Mouse (Mus musculus) neural tube, embryonic 11.5 days (tissue): ENCODE data around the gene Nsun4. TPM values are rescaled to one million over a fixed set of nuclear protein-coding genes. Genes with fewer than 3 reads are reported as not detected.

Experiments
- ATAC-seq: fragments of 200-750 bp; cut with Nextera tagmentation; 2 replicates; pipeline ENCODE4 v1.8.0; 2017; ENCODE audit warnings: moderate number of reproducible peaks, mild to moderate bottlenecking, moderate TSS enrichment, moderate library complexity; ENCODE audit not compliant: insufficient read depth, low FRiP score, low TSS enrichment
- DNase-seq: peaks from one replicate; pipeline ENCODE4 v3.0.0-alpha.2; 2015; ENCODE audit warnings: low spot score
- H3K27ac ChIP-seq: fragments of 300-500 bp; sonication (generic); 2 replicates; pipeline ENCODE4 v1.5.1; 2014; ENCODE audit warnings: low read depth, mild to moderate bottlenecking, low read length
- H3K27me3 ChIP-seq: fragments of 300-500 bp; sonication (generic); 2 replicates; pipeline ENCODE4 v1.6.1; 2014; ENCODE audit warnings: mild to moderate bottlenecking, low read length, mixed read lengths; ENCODE audit not compliant: control insufficient read depth, insufficient read depth
- H3K36me3 ChIP-seq: fragments of 300-500 bp; sonication (generic); 2 replicates; pipeline ENCODE4 v1.6.1; 2014; ENCODE audit warnings: mild to moderate bottlenecking, low read length, moderate library complexity, mixed read lengths; ENCODE audit not compliant: control insufficient read depth, insufficient read depth
- H3K4me1 ChIP-seq: fragments of 300-500 bp; sonication (generic); 2 replicates; pipeline ENCODE4 v1.6.1; 2014; ENCODE audit warnings: low read length, mixed read lengths; ENCODE audit not compliant: control insufficient read depth, insufficient read depth
- H3K4me2 ChIP-seq: fragments of 300-500 bp; sonication (generic); 2 replicates; pipeline ENCODE4 v1.6.1; 2014; ENCODE audit warnings: low read depth, mild to moderate bottlenecking, moderate library complexity
- H3K4me3 ChIP-seq: fragments of 300-500 bp; sonication (generic); 2 replicates; pipeline ENCODE4 v1.5.1; 2014; ENCODE audit warnings: low read depth, low read length
- H3K9ac ChIP-seq: fragments of 300-500 bp; sonication (generic); 2 replicates; pipeline ENCODE4 v1.6.1; 2014; ENCODE audit warnings: mild to moderate bottlenecking, low read length
- H3K9me3 ChIP-seq: fragments of 300-500 bp; sonication (generic); 2 replicates; pipeline ENCODE4 v1.6.1; 2016; ENCODE audit warnings: low read length; ENCODE audit not compliant: control insufficient read depth
- WGBS: fragments of 180-500 bp; shearing (Covaris S2); extraction: QIAGEN DNeasy Blood & Tissue Kit; methylation state at CpG from one replicate; pipeline ENCODE4 v1.1.7; 2014; 5-methylcytosine and 5-hydroxymethylcytosine counted together
- polyA plus RNA-seq: library from polyadenylated mRNA; unstranded; fragments of >200 nt; fragmentation: Nextera tagmentation; extraction: Ambion mirVana; gene quantifications from 2 replicates; pipeline ENCODE4 v1.2.1, GENCODE M21; 2014

The Nsun4 gene
- polyA plus RNA-seq, 1 experiment from 2014 or later, result 21.0 TPM

DNA sequence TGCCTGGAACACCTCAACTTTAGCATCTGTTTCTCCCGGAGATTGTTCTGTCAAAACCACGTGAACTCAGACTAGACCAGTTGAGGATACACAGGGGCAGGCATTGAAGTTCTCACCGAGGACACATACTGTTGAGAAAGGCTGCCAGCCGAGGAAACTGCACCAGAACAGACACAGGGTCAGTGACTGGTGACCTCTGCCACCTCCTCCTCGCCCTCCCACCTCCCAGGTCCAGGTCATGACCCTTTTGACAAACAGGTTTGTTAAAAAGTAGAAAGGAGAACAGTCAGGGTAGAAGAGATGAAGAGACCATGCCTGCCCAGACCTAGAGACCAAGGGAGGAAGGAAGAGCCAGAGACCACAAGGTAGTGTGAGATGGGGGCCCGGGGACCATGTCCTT is 53.0 kb downstream of the Nsun4 start:
- Histone ChIP-seq H3K9me3 (no peaks in the 10 kb centered on the region), H3K27me3 (no peaks in the 10 kb centered on the region), H3K27ac (no peak overlapping the region), H3K4me2 (no peak overlapping the region), H3K4me1 (no peaks in the 10 kb centered on the region), H3K36me3 (no peaks in the 10 kb centered on the region), H3K9ac (no peak overlapping the region), H3K4me3 (no peak overlapping the region)
- WGBS, result 59% methylated on average over 6 of the region's 6 CpGs
- DNase-seq (no peak), ATAC-seq (no peak)

DNA sequence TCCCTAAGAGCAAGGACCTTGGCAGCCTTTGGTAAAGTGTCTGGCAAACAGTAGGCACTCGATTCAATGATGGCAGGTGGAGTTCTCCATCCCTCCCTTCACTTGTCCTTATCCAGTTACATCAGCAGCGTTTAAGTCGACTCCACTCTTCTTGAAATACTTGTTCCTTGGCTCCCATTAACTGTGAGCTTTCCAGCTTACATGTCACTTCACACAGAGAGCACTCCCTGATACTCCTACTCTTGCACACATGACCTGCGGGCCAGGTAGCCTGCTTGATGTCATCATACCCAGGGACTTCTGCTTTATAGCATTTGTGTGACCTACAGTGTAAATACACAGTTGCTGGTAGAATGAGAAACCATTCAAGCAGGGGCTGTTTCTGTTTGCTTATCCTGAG is 56.9 kb downstream of the Nsun4 start:
- Histone ChIP-seq H3K36me3 (no peaks in the 10 kb centered on the region), H3K9me3 (no peaks in the 10 kb centered on the region), H3K27ac (no peak overlapping the region), H3K27me3 (no peaks in the 10 kb centered on the region), H3K4me1 (no peaks in the 10 kb centered on the region), H3K4me3 (no peak overlapping the region), H3K4me2 (no peak overlapping the region), H3K9ac (no peak overlapping the region)
- WGBS, result 85% methylated on average over 4 of the region's 4 CpGs
- DNase-seq (no peak), ATAC-seq (no peak)

DNA sequence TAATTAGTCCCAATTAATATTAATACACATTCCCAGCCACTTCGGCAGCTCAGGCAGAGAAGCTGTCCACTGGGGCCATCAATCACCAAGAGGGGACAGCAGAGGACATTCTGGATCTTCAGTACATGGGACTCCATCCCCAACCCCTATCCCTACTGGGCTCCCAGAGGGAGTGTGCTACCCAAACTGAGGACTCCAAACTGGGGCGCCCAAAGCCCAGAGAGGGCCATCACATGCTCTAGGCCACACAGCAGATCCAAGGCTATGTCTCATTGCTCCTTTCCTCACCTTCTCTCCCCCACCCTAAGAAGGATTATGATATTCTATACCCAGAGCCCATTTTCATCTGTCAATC is 58.3 kb downstream of the Nsun4 start:
- Histone ChIP-seq H3K9me3 (no peaks in the 10 kb centered on the region), H3K4me2 (no peak overlapping the region), H3K27me3 (no peaks in the 10 kb centered on the region), H3K27ac (no peak overlapping the region), H3K4me3 (no peak overlapping the region), H3K4me1 (no peaks in the 10 kb centered on the region), H3K9ac (no peak overlapping the region), H3K36me3 (no peaks in the 10 kb centered on the region)
- 72% methylated on average over 2 of the region's 2 CpGs for WGBS
- DNase-seq (no peak), ATAC-seq (no peak)

DNA sequence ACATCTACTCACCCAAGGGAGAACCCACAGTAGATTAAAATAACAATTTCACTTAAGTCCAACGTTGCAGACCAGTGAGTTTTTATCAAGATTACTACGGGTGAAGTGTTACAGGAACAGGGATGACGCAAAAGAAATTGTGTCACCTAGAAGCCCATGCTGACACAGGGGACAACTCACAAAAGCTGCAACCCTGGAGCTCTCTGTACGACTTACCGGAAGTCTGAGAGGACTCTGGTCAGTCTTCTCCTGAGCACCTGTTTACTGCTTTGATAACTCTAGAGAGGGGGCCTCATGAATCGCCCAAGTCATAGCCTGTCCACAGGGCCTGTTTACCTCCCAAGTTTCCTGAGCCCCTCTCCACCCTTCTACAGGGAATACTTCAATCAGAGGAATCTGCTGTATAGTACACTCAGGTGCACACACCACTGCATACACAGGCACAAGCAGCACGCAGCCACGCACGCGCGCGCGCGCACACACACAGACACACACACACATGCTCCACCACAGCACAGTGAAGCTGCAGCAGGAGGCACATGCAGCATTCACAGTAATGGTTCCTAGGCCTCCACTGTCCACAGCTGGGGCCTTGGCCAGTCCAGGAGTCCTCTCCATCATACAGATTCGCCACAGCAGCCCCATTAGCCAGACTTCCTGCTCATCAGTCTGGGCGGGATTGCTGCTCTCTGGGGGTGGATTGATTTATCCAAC is 58.9 kb downstream of the Nsun4 start:
- peak; percentile 68; the same call in 1 of the 2 replicates for ATAC-seq
- Histone ChIP-seq H3K4me1 (no peaks in the 10 kb centered on the region), H3K27ac (no peak overlapping the region), H3K9ac (no peak overlapping the region), H3K27me3 (no peaks in the 10 kb centered on the region), H3K4me2 (no peak overlapping the region), H3K4me3 (no peak overlapping the region), H3K36me3 (no peaks in the 10 kb centered on the region), H3K9me3 (no peaks in the 10 kb centered on the region)
- no peak for DNase-seq
- 86% methylated on average over 16 of the region's 16 CpGs for WGBS

DNA sequence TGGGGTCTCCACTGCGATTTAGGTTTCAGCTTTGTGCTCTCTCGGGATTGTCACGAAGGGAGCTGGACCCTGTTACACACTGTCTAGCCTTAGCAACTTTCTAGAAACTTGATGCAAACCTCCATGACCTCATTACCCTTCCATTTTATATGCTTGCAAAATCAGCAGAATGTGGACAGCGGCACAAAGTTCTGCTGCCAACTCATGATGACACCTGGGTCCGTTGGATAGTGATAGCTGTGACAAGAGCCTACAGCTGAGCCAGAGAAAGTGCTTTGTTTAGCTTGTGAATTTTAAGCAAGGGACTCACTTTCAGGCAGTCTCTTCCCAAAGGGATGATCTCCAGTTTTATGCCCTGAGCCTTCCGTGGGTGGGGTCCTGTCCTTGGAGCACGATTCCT is 64.3 kb downstream of the Nsun4 start:
- Histone ChIP-seq H3K27me3 (0 out of 2 replicates have a peak, but pooled peaks cover 4% of the 10 kb centered on the region), H3K27ac (no peak overlapping the region), H3K9me3 (no peaks in the 10 kb centered on the region), H3K36me3 (no peaks in the 10 kb centered on the region), H3K4me1 (no peaks in the 10 kb centered on the region), H3K9ac (no peak overlapping the region), H3K4me3 (no peak overlapping the region), H3K4me2 (no peak overlapping the region)
- WGBS, result 81% methylated on average over 7 of the region's 7 CpGs
- ATAC-seq, result no peak
- no peak for DNase-seq

DNA sequence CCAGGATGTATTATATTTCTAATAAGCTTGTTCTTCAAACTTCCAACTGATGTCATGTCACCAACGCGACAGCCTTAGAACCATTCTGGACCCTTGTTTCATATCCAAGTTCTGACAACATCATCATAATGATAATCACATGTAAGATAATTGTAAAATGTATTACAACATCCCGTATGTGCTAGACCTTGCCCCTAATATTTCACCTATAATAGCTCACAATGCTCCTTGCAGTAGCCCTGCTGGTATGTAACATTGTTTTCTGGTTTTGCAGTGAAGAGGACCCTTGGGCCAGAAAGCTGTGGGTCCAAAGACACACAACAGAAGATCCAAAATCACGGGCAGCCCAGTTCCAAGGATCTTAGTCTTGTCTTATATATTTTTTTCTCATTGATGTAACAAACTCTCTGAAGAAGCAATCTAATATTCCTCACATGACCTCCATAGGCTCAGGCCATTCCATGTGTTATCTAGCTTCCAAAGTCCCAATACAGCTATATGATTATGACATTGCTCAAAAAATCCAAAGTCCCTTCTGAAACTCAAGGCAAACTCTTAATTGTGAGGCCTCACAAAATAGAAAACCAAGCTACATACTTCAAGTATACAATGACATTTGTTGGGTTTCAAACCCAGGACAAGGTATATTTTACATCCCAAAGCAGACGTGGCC is 65.7 kb downstream of the Nsun4 start:
- Histone ChIP-seq H3K4me2 (no peak overlapping the region), H3K9me3 (no peaks in the 10 kb centered on the region), H3K4me3 (no peak overlapping the region), H3K9ac (no peak overlapping the region), H3K27me3 (peaks cover 13% of the 10 kb centered on the region; the same call in 1 of the 2 replicates), H3K27ac (no peak overlapping the region), H3K36me3 (no peaks in the 10 kb centered on the region), H3K4me1 (no peaks in the 10 kb centered on the region)
- DNase-seq (no peak), ATAC-seq (no peak)
- 75% methylated on average over 5 of the region's 5 CpGs for WGBS

DNA sequence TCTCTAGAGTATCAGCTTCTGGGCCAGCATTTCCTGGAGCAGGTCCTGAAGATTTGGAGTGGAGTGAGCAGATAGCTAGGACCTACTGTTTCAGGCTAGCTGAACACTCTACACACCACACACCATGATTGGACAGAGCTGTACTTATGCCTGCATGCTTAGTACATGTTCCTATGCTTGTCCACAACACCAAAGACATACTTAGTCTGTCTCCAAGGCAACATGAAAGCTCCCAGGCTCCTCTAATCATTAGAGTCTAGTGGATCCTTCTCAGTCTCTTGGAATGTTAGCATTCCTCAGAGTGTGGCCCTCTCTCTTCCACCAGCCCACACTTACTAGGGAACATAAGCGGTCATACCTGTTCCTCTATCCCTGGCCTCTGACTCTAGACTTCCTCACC is 66.2 kb downstream of the Nsun4 start:
- Histone ChIP-seq H3K4me3 (no peak overlapping the region), H3K36me3 (no peaks in the 10 kb centered on the region), H3K9me3 (no peaks in the 10 kb centered on the region), H3K27me3 (peaks cover 13% of the 10 kb centered on the region; the same call in 1 of the 2 replicates), H3K9ac (no peak overlapping the region), H3K4me2 (no peak overlapping the region), H3K4me1 (no peaks in the 10 kb centered on the region), H3K27ac (no peak overlapping the region)
- 92% methylated on average over 1 of the region's 1 CpGs for WGBS
- DNase-seq (no peak), ATAC-seq (no peak)

DNA sequence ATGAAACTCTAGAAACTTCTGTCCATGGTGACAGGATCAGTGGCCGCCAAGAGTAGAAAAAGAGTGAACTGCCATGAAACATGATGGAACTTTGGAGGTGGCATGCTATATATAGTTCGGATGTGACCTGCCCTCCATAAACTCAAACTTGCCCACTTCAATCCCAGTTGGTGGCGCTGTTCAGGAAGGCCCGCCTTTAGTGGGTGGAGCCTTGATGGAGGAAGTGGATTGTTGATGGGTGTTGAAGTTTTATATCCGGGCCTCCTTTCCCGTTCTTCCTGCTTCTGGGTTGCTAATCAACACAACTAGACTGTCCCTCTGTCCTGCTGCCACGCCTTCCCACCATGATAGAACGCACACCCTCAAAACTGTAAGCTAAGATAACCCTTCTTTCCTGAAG is 68.7 kb downstream of the Nsun4 start:
- ATAC-seq, result no peak
- peaks cover 32% of the 10 kb centered on the region for H3K27me3 ChIP-seq
- H3K4me3 ChIP-seq, result no peak overlapping the region
- H3K9ac ChIP-seq, result no peak overlapping the region
- H3K27ac ChIP-seq, result no peak overlapping the region
- 37% methylated on average over 8 of the region's 8 CpGs for WGBS
- H3K36me3 ChIP-seq, result no peaks in the 10 kb centered on the region
- no peaks in the 10 kb centered on the region for H3K9me3 ChIP-seq
- DNase-seq, result no peak
- no peaks in the 10 kb centered on the region for H3K4me1 ChIP-seq
- no peak overlapping the region for H3K4me2 ChIP-seq

DNA sequence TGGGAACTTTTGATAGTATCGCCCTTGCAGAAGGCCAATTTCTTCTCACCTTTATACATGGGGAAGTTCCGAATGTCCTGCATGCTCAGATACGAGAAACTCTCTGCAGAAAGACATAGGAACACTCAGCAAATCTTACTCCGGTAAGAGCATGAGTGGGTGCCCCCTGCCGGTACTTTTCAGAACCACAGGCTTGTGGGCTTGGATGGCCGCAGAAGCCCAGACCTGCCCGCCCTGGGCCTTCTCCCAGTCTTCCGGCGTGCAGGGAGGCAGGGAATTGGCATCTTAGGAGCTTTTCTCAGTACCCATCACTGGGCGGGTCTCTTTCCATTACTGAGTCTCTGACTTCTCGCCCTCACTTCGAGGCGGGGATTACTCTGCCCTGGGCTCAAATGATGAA is 69.6 kb downstream of the Nsun4 start:
- Histone ChIP-seq H3K27me3 (peaks cover 40% of the 10 kb centered on the region), H3K4me1 (peaks cover 7% of the 10 kb centered on the region), H3K4me2 (no peak overlapping the region), H3K27ac (no peak overlapping the region), H3K4me3 (no peak overlapping the region), H3K9ac (no peak overlapping the region), H3K9me3 (no peaks in the 10 kb centered on the region), H3K36me3 (no peaks in the 10 kb centered on the region)
- WGBS, result 2% methylated on average over 13 of the region's 13 CpGs
- DNase-seq (peak; percentile 91), ATAC-seq (peak; percentile 24; the same call in 1 of the 2 replicates)
